Mouse (Mus musculus): Measurements from ENCODE around the gene 2900026A02Rik. TPM values are rescaled to one million over a fixed set of nuclear protein-coding genes. Genes with fewer than 3 reads are reported as not detected.

2900026A02Rik gene
- total RNA-seq, 2 experiments from 2014 or later: 37.3 to 39.1 TPM

DNA sequence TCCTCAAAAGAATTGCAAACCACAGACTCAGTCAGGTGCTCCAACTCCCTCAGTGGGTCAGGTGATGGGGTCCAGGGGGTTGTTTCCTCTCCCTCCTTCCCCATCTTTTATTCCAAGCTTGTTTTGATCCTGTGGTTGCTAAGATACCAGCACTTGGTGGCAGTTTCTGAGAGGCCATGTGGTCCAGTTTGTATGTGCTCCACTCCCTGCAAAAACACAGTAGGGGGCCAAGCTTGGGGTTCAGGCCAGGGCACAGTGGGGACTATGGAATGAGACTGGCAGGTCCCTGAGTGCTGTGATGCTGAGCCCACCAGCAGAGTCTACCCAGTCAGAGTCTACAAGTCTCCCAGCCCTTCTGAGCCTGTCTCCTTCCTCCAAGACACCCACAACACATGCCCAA is 171.2 kb downstream of the 2900026A02Rik start:
- no peak for DNase-seq (ENCODE audit: low spot score in 2 of 2)

DNA sequence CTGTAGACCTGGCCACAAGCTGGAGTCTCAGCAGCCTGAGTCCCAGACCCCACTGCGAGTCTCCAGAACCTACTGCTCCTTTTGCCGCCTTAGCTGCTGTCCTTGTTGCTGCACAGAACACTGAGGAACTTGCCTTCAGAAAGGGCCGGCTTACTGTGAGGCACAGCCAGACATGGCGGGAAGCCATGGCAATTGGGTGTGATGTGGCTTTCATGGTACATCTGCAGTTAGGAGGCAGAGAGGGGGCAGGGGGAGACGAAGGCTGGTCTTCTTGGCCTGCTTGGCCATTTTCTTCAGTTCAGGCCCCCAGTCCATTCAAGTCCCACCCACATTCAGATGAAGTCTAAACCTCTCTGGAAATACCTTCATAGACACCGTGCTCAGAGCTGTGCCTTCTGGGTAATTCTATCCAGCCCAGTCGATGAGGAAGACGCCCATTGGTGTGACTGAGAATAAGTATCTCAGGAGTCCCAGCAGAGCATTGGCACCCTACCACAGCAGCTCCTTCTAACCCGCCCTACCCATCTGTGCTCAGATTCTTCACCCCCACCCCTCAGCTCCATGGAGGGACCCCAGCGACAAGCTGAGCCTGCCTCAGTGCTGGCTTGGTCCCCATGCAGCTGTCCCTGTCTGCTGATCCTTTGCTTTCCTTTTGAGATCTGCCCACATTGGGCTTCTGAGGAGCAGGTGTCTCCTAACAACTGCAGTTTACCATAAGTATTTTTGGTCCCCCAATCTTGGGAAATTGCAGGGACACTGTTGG is 175.3 kb downstream of the 2900026A02Rik start:
- DNase-seq (ENCODE audit: low spot score in 2 of 2): no peak

- peak; percentile 38 to 50 for DNase-seq (ENCODE audit: low spot score in 2 of 2)
These were observed 177.5 kb downstream of the 2900026A02Rik start for GRCm38 (mm10) chr5:113043531-113043930.

- DNase-seq (ENCODE audit: low spot score in 2 of 2): peak; percentile 46 to 63
These were observed 179.4 kb downstream of the 2900026A02Rik start for GRCm38 (mm10) chr5:113041567-113042071.

DNA sequence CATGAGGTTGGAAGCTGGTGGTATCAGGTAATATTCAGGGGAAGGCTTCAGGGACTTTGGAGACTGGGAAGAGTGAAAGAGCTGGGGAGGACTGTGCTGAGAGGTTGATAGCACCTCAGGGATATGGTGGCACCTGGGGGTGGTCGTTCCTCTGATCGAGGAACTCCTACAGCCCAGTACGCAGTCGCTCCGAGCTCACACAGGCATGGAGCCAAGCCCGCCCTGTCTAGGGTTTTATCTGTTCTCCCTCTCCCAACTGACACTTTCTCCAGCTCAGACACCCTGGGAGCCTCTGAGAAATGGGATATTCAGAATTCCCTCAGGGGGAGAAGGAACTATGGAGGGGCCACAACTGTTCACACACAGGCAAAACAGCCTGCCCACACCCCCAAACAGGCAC is 180.3 kb downstream of the 2900026A02Rik start:
- peak; percentile 28 to 37 for DNase-seq (ENCODE audit: low spot score in 2 of 2)

- DNase-seq (ENCODE audit: low spot score in 2 of 2): no peak
These were observed 182.4 kb downstream of the 2900026A02Rik start for GRCm38 (mm10) chr5:113038601-113039000.

Other genes starting within 250 kb of the 2900026A02Rik start
- 10 to 100 TPM; 71.1 to 83.1 TPM for gene Grk3, start 205.4 kb downstream of the 2900026A02Rik start, total RNA-seq (2021)
- not detected for gene Crybb2, start 151.1 kb downstream of the 2900026A02Rik start, total RNA-seq (2021)
- 1 to 10 TPM; 1.4 to 1.6 TPM for gene Crybb3, start 139.7 kb downstream of the 2900026A02Rik start, total RNA-seq (2021)
- not detected for gene Tmem211, start 5.7 kb upstream of the 2900026A02Rik start, total RNA-seq (2021)
- gene Sgsm1, start 89.5 kb upstream of the 2900026A02Rik start, total RNA-seq (2021): 100 to 1,000 TPM; 157 to 158 TPM
- not detected for gene Aym1, start 136.1 kb upstream of the 2900026A02Rik start, total RNA-seq (2021)